Mouse (Mus musculus) kidney, embryonic 16.5 days (tissue): Measurements from ENCODE around the gene Psors1c2. TPM values are rescaled to one million over a fixed set of nuclear protein-coding genes. Genes with fewer than 3 reads are reported as not detected.

Experiments used
- ATAC-seq: fragments of 200-750 bp; cut with Nextera tagmentation; 2 replicates; pipeline ENCODE4 v1.8.0; 2017; ENCODE audit warnings: moderate TSS enrichment; ENCODE audit not compliant: low FRiP score, low TSS enrichment
- H3K27ac ChIP-seq: fragments of 300-500 bp; sonication (generic); 2 replicates; pipeline ENCODE4 v1.5.1; 2014; ENCODE audit warnings: low read length
- H3K27me3 ChIP-seq: fragments of 300-500 bp; sonication (generic); 2 replicates; pipeline ENCODE4 v1.6.1; 2014; ENCODE audit warnings: low read length, control low read depth, mixed read lengths; ENCODE audit not compliant: insufficient read depth
- H3K36me3 ChIP-seq: fragments of 300-500 bp; sonication (generic); 2 replicates; pipeline ENCODE4 v1.6.1; 2014; ENCODE audit warnings: low read length, control low read depth, mixed read lengths; ENCODE audit not compliant: insufficient read depth
- H3K4me1 ChIP-seq: fragments of 300-500 bp; sonication (generic); 2 replicates; pipeline ENCODE4 v1.6.1; 2014; ENCODE audit warnings: low read length, control low read depth, mixed read lengths; ENCODE audit not compliant: insufficient read depth
- H3K4me2 ChIP-seq: fragments of 300-500 bp; sonication (generic); replicated peaks from 2 replicates; pipeline ENCODE4 v1.6.1; 2014; ENCODE audit warnings: low read depth, low read length
- H3K4me3 ChIP-seq: fragments of 300-500 bp; sonication (generic); 2 replicates; pipeline ENCODE4 v1.5.1; 2014; ENCODE audit warnings: mild to moderate bottlenecking, low read length
- H3K9ac ChIP-seq: fragments of 300-500 bp; sonication (generic); replicated peaks from 2 replicates; pipeline ENCODE4 v1.6.1; 2014; ENCODE audit warnings: low read length
- H3K9me3 ChIP-seq: fragments of 300-500 bp; sonication (generic); 2 replicates; pipeline ENCODE4 v1.6.1; 2016; ENCODE audit warnings: low read length, control low read depth
- WGBS: fragments of 180-500 bp; shearing (Covaris S2); extraction: QIAGEN DNeasy Blood & Tissue Kit; methylation state at CpG from one replicate; pipeline ENCODE4 v1.1.7; 2014; 5-methylcytosine and 5-hydroxymethylcytosine counted together
- polyA plus RNA-seq: library from polyadenylated mRNA; unstranded; fragments of >200 nt; fragmentation: Nextera tagmentation; extraction: Ambion mirVana; gene quantifications from 2 replicates; pipeline ENCODE4 v1.2.1, GENCODE M21; 2015

Gene Psors1c2
- polyA plus RNA-seq, 1 experiment from 2014 or later: 1.5 TPM

GRCm38 (mm10) chr17:35515911-35516640, 16.9 kb upstream of the Psors1c2 start:
- Histone ChIP-seq H3K4me1 (peaks cover 30% of the 10 kb centered on the region), H3K9me3 (no peaks in the 10 kb centered on the region), H3K4me2 (peak overlapping the region; percentile 81), H3K27ac (peak overlapping the region; percentile 17; the same call in 1 of the 2 replicates), H3K9ac (peak overlapping the region; percentile 73), H3K4me3 (peak overlapping the region; percentile 68), H3K36me3 (peaks cover 8% of the 10 kb centered on the region), H3K27me3 (no peaks in the 10 kb centered on the region)
- ATAC-seq: peak; percentile 28; the same call in 1 of the 2 replicates
- WGBS: 4% methylated on average over 25 of the region's 25 CpGs

DNA sequence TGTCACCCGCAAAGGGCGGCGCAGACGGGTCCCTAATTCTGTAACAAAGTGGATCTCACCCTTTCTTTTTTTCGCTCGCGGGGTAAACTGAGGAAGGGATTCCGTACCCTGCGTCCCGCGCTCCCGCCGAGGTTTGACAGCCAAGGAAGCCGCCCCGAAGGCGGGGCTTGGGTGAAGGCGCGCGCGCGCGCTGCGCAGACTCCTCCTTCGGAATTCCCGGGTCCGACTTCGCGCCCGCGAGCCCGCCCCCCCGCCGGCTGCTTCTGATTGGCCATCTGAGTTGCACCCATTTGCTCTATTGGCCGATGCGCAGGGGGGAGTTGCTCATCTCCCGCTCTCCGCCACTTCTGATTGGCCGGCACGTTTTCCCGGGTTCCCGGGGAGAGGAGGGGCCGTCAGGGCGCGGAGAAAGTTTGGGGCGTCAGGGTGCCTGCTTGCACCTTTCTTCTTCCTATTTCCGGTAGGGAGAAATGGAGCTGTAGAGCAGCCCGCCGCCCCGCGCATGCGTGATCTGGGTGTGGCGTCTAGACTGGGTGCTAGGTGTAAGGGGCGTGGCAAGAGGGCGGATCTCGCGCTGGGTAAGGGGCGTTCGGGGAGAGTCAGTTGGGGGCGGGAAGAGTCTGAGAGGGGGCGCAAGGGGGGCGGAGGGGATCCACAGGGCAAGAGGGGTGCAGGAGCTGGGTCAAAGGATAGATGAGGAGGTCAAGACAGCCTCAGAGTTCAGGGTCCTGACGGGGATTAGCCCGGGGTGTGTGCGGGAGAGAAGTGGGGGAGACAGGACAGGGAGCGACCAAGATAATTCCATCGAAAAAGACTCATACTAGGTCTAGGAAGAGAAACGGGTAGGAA, 16.1 kb upstream of the Psors1c2 start, which contains the start of the genes Tcf19 and Cchcr1:
TSS of gene Tcf19 (minus strand) at position 173 of the 849 bp plus-strand sequence.
TSS of gene Cchcr1 (plus strand) at position 449 of the 849 bp plus-strand sequence.
- H3K9ac ChIP-seq: peak within 1 kb of the TSS; percentile 75
- peaks cover 10% of the 10 kb centered on the region for H3K36me3 ChIP-seq
- under 1% methylated on average over 66 of the region's 67 CpGs for WGBS
- peak within 1 kb of the TSS; percentile 68 for H3K4me3 ChIP-seq
- H3K4me2 ChIP-seq: peak within 1 kb of the TSS; percentile 81
- peaks cover 30% of the 10 kb centered on the region for H3K4me1 ChIP-seq
- ATAC-seq: peak; percentile 96
- H3K27me3 ChIP-seq: no peaks in the 10 kb centered on the region
- H3K27ac ChIP-seq: peak within 1 kb of the TSS; percentile 34
- no peaks in the 10 kb centered on the region for H3K9me3 ChIP-seq

DNA sequence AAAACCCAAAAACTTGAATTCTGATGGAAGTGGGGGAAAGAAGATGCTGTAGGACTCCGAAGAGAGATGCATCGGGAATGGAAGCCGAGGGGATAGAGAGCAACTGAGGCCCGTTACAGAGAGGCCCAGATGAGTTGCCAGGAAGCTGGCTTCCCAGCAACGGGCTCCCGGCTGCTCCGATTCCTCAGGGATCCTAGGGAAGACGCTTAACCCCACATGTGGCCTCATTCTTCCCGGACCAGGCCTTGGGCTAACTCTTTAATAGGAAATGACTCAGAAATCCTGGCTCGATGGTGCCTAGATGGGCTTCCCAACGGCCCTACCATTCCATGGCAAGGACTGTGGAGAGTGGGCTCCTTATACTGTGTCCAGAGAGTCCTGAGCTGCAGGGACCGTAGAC, 15.5 kb upstream of the Psors1c2 start:
- WGBS: 6% methylated on average over 12 of the region's 12 CpGs
- Histone ChIP-seq H3K4me1 (peaks cover 30% of the 10 kb centered on the region), H3K4me2 (peak overlapping the region; percentile 81), H3K9ac (peak overlapping the region; percentile 75), H3K4me3 (peak overlapping the region; percentile 68), H3K27ac (peak overlapping the region; percentile 34; the same call in 1 of the 2 replicates), H3K27me3 (no peaks in the 10 kb centered on the region), H3K36me3 (peaks cover 9% of the 10 kb centered on the region), H3K9me3 (no peaks in the 10 kb centered on the region)
- no peak for ATAC-seq

- 88% methylated on average over 9 of the region's 9 CpGs for WGBS
- Histone ChIP-seq H3K4me3 (no peak overlapping the region), H3K4me1 (no peaks in the 10 kb centered on the region), H3K9me3 (no peaks in the 10 kb centered on the region), H3K27me3 (no peaks in the 10 kb centered on the region), H3K36me3 (peaks cover 36% of the 10 kb centered on the region), H3K9ac (no peak overlapping the region), H3K4me2 (no peak overlapping the region), H3K27ac (no peak overlapping the region)
- no peak for ATAC-seq
Observed at GRCm38 (mm10) chr17:35524354-35524753, 8.6 kb upstream of the Psors1c2 start.

- Histone ChIP-seq H3K4me2 (no peak overlapping the region), H3K9me3 (no peaks in the 10 kb centered on the region), H3K4me3 (no peak overlapping the region), H3K9ac (no peak overlapping the region), H3K4me1 (no peaks in the 10 kb centered on the region), H3K27ac (no peak overlapping the region), H3K36me3 (peaks cover 44% of the 10 kb centered on the region), H3K27me3 (no peaks in the 10 kb centered on the region)
- ATAC-seq: no peak
- WGBS: 78% methylated on average over 8 of the region's 8 CpGs
Observed at GRCm38 (mm10) chr17:35526644-35527043, 6.4 kb upstream of the Psors1c2 start.

DNA sequence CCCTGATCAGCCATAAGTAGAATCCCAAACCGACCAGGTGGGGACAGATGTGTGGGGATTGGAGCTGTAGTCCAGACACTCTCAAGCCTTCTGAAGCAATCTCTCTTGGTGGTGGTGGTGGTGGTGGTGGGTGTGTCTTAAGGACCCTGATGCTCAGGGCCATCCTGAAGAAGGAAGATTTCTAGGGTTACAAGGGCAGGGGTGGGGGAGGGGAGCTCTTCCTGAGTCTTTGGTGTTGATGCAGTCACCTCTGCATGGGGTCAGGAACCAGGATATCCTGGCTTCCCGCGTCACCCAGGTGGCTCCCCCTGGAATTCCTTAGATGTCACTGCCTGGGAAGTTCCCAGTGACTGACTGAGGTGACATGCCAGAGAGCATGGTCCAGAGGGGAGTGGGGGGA, 641 bp upstream of the Psors1c2 start:
- no peak for ATAC-seq
- no peak overlapping the region for H3K4me3 ChIP-seq
- no peaks in the 10 kb centered on the region for H3K27me3 ChIP-seq
- H3K36me3 ChIP-seq: peaks cover 27% of the 10 kb centered on the region
- WGBS: 10% methylated on average over 3 of the region's 3 CpGs
- H3K27ac ChIP-seq: no peak overlapping the region
- no peak overlapping the region for H3K9ac ChIP-seq
- no peak overlapping the region for H3K4me2 ChIP-seq
- peaks cover 6% of the 10 kb centered on the region; the same call in 1 of the 2 replicates for H3K4me1 ChIP-seq
- no peaks in the 10 kb centered on the region for H3K9me3 ChIP-seq

- WGBS: 9% methylated on average over 6 of the region's 6 CpGs
- H3K27ac ChIP-seq: no peak overlapping the region
- no peak overlapping the region for H3K9ac ChIP-seq
- no peaks in the 10 kb centered on the region for H3K9me3 ChIP-seq
- no peaks in the 10 kb centered on the region for H3K27me3 ChIP-seq
- peak; percentile 60 for ATAC-seq
- peaks cover 6% of the 10 kb centered on the region; the same call in 1 of the 2 replicates for H3K4me1 ChIP-seq
- H3K4me2 ChIP-seq: no peak overlapping the region
- no peak overlapping the region for H3K4me3 ChIP-seq
- H3K36me3 ChIP-seq: peaks cover 12% of the 10 kb centered on the region; the same call in 1 of the 2 replicates
Observed at GRCm38 (mm10) chr17:35534343-35534742, 1.3 kb downstream of the Psors1c2 start.

DNA sequence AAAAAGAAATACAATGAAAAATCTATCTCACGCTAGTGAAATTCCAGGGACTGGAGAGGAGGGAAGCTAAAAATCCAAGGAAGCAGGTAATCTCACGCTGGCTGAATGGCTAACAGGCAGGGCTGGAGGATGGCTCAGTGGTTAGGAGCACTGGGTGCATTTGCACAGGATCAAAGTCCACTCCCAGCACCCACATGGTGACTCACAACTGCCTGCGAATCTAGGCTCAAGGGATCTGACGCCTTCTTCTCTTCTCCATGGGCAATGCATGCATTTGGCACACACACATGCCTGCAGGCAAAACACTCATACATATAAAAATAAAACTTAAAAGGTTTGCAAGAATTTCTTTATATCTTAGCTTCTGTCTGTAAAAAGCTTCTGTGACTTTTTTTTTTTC, 4.4 kb downstream of the Psors1c2 start:
- no peak overlapping the region for H3K9ac ChIP-seq
- WGBS: 85% methylated on average over 4 of the region's 4 CpGs
- ATAC-seq: no peak
- no peak overlapping the region for H3K27ac ChIP-seq
- H3K9me3 ChIP-seq: no peaks in the 10 kb centered on the region
- no peak overlapping the region for H3K4me2 ChIP-seq
- no peaks in the 10 kb centered on the region for H3K27me3 ChIP-seq
- no peaks in the 10 kb centered on the region for H3K36me3 ChIP-seq
- peaks cover 3% of the 10 kb centered on the region; the same call in 1 of the 2 replicates for H3K4me1 ChIP-seq
- no peak overlapping the region for H3K4me3 ChIP-seq

DNA sequence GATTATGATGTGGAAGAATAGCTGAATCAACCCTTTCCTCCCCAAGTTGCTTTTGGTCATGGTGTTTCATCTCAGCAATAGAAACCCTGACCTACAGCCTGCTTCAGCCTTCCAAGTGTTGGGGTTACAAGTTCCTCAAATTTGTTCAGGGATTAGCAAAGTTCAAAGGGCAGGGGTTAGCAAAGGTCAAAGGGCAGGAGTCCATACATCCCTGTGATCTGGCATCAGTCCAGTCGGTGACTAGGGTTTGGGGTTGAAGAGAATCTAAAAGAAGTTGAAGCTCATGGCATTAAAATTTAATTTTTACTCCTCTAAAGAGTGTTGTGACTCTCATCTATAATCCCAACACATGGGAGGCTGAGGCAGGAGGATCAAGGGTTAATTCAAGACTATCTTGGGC, 5.5 kb downstream of the Psors1c2 start:
- Histone ChIP-seq H3K4me2 (no peak overlapping the region), H3K4me1 (no peaks in the 10 kb centered on the region), H3K27ac (no peak overlapping the region), H3K9ac (no peak overlapping the region), H3K4me3 (no peak overlapping the region), H3K9me3 (no peaks in the 10 kb centered on the region), H3K36me3 (no peaks in the 10 kb centered on the region), H3K27me3 (no peaks in the 10 kb centered on the region)
- no peak for ATAC-seq
- WGBS: 93% methylated on average over 1 of the region's 1 CpGs
